Mouse (Mus musculus): ENCODE data around the gene Tent4b. TPM values are rescaled to one million over a fixed set of nuclear protein-coding genes. Genes with fewer than 3 reads are reported as not detected.

Tent4b gene
- polyA plus RNA-seq, 1 experiment: 30.9 TPM

DNA sequence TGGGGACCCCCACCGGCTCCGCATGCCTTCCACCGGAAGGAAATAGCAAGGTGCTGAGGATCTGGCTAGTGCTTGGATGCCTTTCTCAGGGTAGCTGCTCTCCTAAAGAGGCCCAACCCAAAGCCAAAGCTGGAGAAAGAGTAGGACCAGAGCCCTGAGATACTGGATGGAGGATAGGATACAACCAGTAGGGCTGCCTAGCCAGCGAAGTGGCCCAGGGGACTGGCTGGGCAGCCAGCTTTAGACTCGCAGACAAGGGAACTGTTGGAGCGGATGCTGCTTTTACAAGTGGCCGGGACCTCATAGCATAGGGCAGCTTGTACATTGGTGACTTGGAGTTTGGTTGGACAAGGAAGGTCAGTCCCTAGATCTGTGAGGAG, 74.0 kb downstream of the Tent4b start:
- no peak for DNase-seq (ENCODE audit: extremely low spot score in 1 of 2, low spot score in 1 of 2)

DNA sequence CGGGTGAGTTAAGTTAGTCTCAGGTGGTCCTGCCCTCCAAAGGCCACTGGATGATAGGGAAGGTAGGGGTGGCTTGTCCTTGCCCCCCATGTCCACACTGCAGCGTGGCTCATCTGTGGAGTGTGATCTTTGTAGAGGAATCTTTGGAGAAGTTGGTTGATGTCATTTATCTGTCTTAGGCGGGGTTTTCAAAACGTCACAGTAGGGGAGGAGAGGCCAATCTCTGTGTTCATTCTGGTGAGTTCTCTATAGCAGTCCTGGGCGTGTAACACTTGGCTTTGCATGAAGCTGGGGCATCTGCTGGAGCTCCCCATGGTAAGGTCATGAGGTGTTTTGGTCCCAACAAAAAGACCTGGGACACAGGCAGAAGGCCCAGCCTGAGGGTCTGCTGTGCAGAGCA, 75.1 kb downstream of the Tent4b start:
- no peak for DNase-seq (ENCODE audit: extremely low spot score in 1 of 2, low spot score in 1 of 2)

DNA sequence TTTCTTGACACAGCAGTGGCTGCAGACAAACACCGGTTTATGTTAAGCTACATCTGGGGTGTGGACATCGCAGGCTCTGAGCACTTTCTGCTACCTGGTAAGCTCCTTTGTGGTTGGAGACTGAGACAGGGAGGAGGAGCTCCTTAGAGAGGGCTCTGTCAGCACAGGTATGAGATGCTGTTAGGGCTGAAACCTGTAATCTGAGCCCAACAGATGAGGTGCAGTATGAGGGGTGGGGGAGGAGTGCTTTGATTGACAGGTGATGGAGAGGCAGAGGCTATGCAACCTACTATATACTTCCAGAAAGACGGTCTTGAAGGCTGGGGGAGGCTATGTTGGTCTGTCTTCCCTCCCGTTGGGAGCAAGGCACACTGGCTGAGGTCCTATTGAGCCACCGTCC, 80.2 kb downstream of the Tent4b start:
- no peak for DNase-seq (ENCODE audit: extremely low spot score in 1 of 2, low spot score in 1 of 2)

DNA sequence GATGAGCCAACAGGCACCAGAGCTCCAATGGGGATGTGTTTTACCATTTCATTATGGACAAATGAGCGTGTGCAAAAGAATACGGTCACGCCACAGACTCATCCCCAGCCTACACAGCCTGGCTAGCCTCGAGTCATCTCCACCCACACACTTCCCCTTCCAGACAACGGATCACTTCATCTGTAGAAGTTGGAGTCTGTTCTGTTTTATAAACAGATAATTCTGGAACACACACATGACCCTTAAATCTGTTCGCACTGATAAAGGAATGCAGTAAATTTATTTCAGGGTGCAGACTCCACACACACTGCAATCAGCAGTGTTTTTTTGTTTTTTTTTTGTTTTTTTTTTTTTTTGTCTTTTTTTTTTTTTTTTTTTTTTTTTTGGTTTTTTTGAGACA, 80.7 kb downstream of the Tent4b start:
- no peak for DNase-seq (ENCODE audit: extremely low spot score in 1 of 2, low spot score in 1 of 2)

DNA sequence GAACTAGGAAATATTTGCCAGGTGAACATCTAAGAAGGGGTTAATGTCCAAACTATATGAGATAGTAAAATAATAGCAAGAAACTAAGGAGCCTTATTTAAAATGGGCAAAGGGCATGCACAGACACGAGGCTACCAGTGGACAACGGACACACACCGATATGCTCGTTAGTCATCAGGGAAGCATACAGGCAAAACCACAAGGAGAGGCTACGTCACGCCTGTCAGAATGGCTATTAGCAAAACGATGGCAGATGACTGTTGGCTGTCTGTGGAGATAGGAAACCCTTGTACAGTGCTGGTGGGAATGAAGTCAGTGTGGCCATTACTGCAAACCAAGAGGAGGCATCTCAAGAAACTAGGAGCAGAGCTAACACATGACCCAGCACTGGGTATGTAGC, 81.9 kb downstream of the Tent4b start:
- no peak for DNase-seq (ENCODE audit: extremely low spot score in 1 of 2, low spot score in 1 of 2)

DNA sequence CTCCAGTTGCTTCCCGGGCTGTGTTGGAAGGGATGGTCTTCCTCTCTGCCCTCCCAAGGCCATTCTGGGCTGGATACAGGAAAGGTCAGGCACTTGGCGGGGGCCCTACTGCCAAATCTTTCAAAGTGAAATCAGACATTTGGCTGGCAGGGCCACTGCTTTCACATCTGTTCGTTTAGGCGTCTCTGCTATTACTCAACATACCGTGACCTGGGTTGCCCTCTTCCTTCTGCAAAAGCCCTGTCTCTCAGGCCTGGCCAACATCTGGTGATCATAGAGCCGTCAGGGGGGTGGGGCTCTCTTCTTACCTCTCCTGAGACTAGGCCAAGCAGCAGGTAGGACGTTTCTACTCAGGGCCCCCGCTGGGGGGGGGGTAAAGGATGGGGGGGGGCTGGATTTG, 83.7 kb downstream of the Tent4b start:
- DNase-seq (ENCODE audit: extremely low spot score in 1 of 2, low spot score in 1 of 2): no peak

DNA sequence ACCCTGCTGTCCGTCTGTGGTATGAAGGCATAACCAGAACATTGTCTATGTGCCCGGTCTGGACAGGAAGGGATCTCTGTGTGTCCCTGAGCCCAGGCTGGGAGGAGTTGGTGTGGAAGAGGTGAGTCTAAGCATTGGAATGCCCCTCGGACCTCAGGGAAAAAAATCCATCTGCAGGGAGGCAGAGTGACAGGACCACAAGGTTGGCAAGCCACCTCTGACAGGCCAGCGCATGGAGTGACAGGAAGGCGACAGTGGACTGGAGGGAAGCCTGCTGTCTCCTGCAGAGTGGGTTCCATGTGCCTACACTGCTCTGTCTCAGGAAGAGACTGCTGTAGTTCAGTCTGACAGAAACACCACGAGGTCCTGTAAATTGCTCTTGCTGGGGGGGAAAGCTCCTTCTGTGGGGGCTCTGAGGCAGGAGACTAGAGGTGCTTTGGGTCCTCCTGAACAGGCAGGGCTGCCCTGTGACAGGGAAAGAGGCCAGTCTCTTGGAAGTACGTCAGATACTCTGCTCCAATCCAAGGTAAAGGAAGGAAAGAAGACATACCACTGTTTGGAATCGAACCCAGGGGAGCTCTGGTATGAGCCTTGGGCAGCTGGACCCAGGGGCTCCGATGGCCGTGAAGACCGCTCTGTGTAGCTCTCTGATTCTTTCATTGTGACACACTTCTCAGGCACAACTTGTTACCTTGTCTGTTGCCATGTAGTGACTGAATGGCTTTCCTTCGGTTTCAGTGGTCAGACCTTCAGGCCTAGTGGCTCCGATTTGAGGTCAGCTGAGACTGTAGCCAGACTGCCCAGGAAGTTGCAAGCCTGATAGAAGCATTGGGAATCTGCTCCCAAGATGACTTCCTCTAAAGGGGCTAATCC, 84.5 kb downstream of the Tent4b start:
- no peak for DNase-seq (ENCODE audit: extremely low spot score in 1 of 2, low spot score in 1 of 2)

DNA sequence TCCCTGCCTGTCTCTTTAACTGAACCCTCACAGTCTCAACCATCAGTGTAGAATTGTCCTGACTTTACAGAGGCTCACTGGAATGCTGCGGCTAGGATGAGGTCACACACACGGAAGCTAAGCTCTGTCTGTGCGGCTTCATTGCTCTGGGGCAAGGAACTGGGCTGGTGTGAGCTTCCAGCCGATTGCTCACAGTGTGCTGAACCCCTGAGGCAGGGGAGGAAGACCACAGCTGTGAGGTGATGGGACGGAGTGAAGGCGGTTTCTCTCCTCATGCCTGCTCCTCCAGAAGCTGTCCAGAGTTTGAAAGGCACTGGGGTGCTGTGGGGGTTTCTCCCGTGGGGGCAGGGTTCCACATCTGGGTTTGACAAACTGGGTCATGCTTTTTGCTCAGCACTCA, 85.7 kb downstream of the Tent4b start:
- no peak for DNase-seq (ENCODE audit: extremely low spot score in 1 of 2, low spot score in 1 of 2)

DNA sequence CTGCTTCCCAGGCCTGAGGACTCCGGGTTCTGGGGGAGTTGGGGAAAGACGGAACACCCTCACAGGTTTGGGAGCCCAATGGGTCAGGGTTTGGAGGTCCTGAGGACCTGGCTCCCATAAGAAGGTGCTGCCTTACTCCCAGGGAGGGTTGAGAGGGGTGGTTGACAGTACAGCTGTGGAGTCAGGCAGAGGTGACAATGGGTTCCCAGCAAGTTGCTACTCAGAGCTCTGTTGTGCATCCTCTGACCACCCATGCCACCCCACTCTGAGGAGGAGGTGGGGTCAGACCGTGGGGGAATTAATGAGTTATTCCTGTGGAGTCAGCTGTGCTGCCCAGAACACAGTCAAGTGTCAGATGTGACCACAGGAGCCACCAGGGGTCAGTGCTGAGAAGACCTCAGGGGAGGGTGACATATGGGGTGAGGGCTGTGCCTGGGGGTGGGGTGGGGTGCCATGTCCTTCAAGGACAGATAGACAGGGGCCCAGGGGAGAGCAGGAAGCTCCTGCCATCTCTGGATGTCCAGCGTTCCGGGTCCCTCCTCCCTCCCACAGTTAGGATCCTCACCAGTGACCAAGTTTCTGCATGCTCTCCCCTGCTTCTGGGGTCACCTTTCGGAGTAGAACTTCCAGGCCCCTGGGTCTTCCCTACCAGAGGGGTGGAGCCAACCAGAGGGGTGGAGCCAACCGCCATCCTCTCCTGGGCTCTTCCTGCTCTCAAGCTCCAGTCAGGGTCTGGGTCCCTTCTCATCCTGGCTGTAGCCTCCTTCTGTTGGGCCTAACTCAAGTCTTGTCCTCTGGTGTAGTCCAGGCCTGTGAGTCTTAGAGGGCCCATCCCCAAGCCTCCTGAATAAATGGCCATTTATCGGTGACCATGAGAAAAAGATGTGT, 86.7 kb downstream of the Tent4b start:
- no peak for DNase-seq (ENCODE audit: extremely low spot score in 1 of 2, low spot score in 1 of 2)

DNA sequence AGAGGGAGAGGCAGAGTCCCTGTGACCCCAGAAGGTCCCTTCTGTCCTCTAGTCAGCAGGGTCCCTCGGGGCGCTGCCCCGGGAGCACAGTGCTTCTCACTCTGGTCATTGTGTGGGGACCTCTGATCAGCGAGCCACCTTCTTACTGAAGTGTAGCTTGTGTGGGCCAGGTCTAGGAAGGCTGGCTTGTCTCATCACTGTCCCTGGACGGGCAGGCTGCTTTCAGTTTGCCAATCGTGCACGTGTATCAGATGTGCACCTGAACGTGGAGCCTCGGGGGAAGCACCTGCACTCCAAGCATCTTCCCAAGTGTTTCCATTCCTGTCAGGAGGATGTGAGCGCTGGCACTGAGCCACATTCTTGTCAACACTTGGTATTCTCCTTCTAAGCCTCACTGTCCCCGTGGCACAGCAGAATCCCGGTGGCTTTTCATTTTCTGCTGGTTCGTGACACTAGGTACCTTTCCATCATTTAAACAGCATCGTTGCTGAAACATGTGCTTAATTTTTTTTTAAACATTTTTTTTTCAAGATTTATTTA, 87.5 kb downstream of the Tent4b start:
- DNase-seq (ENCODE audit: extremely low spot score in 1 of 2, low spot score in 1 of 2): no peak

DNA sequence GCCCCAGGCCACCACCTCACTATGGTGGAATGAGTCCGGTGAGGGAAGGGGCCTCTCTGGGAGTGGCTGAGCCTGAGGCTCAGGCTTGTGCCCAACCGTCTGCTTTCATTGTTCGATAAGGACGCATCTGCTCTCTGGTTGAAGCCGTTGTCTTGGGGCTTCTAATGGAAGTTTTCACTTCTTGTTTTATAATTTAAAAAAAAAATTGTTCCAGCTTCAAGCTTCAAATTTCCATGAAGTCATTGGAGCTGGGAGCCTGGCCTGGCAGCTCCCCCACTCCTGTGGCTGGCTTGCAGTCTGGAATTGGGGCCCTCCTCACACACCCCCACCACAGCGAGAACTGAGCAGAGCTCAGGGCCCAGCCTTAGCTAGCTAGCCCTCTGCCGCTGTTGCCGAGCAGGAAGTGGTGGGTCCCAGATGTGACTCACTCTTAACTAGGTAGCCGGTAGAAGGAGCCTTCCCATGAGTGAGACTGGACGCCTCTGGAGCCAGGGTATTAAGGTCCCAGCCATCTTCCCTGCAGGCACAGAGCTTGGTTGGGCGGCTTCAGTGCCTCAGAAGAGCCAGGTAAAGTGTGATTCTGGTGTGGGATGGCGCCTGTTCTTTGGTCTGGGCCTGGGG, 89.7 kb downstream of the Tent4b start:
- DNase-seq (ENCODE audit: extremely low spot score in 1 of 2, low spot score in 1 of 2): no peak

DNA sequence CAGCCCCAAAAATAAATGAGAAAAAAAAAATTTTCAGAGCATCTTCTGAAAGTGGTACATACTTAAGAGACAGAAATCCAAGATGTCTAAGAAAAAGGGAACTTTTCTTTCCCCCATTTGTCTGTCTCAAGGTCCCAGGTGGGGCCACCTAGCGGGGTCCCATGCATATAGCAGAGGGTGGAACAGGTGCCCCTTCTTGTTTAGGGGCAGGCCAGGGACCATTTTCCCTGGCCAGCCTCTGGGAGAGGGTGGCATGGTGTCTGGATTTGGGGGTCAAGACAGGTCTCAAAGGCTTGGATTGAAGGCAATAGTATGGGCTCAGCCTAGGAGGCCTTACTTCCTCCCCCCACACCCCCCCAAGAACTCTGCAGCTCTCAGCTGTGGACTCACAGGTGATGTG, 90.9 kb downstream of the Tent4b start:
- no peak for DNase-seq (ENCODE audit: extremely low spot score in 1 of 2, low spot score in 1 of 2)

DNA sequence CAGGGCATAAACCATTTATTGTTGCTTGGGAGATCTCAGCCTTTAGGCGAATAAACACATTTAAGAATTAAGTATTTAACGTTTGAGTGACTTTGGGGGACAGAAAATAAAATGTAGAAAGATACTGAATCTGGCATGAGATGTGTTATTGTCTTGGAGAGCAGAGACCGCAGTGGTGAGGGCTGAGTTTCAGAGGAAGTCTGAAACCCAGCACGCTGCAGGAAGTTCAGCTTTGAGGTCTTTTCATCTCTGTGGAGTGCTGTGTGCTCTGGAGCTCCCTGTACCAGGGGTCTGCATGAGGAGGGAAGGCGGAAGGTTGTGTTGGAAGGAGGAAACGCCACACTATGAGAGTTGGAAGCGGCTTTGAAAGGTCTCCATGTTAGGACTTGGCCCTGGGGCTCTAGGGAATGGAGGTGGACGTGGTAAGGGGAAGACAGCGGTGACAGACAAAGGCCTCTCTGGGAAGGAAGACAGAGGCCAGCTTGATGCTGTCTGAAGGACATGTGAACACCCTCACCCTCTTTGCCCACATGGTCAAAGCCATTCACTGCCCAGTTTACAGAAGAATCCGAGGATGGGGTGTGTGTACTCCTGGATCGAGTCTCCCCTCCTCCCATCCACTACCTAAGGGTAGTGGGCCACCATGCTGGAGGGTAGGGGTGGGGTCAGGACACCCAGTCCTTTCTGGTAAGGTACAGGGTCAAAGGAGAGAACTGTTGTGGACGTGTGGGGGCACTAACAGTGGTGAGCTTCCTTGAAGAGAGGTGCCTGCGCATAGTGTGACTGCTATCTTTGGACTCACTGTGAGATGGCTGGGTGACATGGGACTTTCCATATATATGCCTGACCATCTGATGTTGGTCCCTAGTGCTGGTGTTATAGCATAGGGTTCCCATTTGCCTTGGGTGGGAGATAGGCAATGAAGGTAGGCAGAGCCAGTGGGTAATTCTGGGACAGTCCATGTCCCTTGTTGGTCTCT, 91.6 kb downstream of the Tent4b start:
- DNase-seq (ENCODE audit: extremely low spot score in 1 of 2, low spot score in 1 of 2): no peak

DNA sequence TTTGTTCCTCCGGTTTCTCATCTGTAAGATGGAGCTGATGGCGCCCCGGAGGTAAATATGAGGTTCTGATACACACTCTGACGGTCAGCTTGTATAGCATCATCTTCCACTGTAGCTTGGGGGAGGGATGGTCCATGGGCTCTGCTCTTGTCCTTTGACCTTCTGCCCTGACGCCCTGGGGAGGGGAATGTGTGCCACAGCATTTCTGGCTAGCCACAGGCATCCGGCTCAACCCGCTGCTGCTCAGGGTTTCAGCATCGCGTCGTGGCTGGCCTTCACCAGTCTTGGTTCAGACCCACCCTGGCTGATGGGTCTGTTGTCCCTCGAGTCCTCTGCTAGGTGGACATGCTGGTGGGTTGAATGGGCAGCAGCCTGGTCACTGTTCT, 92.3 kb downstream of the Tent4b start:
- no peak for DNase-seq (ENCODE audit: extremely low spot score in 1 of 2, low spot score in 1 of 2)

DNA sequence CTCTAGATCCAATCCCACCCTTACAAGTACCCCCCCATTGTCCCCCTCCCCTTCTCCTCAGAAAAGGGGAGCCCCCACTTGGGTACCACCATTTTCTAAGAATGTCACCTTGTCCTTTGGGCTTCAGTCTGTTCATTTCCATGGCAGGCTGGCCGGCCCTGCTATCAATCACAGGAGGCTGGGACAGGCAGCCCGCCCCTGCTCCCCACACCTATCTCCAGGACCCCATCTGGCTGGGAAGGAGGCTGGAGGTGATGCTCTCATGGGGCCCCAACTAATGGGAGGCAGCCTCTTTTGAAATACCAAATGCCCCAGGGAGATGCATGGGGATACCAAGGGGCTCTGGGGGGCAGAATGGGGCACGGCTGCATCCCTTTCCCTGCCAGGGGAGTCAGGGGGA, 93.9 kb downstream of the Tent4b start:
- no peak for DNase-seq (ENCODE audit: extremely low spot score in 1 of 2, low spot score in 1 of 2)

DNA sequence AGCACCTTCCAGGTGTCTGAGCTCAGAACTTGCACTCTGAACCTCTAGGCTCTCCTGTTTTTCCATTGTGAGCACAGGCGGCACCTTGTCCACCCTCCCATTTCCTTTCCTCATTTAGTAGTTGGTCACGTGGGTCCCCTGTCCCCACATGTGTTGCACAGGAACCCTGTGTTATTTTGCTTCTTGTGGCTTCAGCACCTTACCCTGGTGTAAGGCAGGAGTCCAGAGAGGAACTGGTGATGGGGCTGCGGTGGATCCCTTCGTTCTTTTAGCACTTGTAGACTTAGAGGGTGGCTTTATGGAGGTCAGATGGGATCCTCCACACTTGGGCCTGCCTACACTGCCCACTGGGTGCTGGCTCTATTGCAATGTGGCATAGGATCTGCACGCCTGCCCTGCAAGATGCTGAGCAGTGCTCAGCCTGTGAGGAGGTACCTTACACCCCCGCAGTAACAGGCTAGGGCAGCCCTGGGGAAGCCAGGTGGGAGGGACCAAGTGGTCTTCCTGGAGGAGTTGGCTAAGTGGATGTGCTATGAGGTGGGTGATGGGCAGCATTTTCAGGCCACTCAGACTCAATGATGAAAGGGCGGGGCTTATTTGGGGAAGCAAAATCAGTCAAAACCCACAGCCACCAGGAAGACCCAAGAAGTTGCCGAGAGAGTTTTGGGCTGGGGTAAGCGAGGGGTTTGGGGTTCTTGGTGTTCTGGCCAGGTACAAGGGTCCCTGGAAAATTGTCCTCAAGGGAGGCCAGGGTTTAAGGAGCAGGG, 94.8 kb downstream of the Tent4b start:
- DNase-seq (ENCODE audit: extremely low spot score in 1 of 2, low spot score in 1 of 2): no peak

DNA sequence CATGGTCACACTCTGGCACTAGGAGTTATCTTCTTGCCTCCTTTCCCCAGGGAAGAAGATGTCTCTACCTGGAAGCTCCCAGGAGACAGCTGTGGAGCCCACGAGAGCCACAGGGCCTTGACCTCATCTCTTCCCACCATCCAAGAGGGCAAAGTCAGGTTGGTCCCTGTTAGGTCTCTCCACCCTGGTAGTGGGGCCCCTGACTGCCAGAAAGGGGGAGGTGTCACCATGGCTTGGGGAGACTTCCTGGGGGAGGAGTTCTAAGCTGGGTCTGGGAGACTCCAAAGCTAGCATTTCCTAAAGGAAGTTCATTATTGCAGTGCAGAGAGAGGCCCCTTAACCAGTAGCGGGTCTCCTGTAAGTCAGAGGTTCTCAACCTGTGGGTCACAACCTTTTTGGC, 96.0 kb downstream of the Tent4b start:
- no peak for DNase-seq (ENCODE audit: extremely low spot score in 1 of 2, low spot score in 1 of 2)

DNA sequence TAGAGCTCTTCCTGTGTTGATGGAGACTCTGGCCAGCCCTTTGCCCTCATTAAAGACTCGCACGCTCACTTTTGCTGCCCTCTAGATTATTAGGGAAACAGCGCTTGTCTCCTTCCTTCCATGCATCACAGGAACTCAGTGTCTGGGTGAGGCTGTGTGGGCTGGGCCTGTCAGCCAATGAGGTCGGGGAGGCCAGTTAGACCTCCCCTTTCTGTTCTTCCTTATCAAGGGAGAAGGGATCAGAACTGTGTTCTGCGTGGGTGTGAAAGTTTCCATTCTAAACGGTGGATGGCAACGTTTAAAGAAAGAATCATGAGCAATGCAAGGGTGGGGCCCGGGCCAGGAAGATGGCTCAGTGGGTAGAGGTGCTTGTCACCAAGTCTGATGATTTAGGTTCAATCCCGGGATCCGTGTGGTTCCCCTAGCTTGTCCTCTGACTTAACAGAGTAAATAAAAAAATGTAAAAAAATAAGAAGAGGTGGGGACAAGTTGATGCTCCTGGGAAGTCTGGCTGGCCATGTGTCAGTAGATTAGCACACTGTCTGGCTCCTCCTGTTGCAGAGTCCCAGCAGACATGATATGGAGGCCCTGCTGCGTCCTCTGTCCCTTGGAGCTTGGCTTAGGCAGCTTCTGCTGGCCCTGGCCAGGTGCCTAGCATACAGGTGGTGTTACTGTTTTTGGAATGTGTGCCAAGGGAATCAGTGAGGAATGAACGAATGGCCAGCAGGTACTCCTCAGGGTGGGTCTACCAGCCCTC, 99.1 kb downstream of the Tent4b start:
- no peak for DNase-seq (ENCODE audit: extremely low spot score in 1 of 2, low spot score in 1 of 2)

DNA sequence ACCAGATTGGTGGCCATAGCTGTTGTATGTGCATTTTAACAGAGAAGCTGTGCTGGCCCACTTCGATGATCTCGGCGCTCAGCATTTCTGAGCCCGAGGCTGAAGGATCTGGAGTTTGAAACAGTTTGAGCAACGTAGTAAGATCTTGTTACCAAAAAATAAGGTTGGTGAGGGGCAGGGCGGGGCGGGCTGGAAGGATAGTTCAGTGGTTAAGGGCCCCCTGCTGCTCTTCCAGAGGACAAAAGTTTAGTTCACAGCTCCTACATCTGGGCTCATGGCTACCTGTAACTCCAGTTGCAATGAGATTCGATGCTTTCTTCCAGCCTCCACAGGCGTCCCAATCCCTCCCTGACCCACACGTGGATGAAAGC, 99.7 kb downstream of the Tent4b start:
- DNase-seq (ENCODE audit: extremely low spot score in 1 of 2, low spot score in 1 of 2): no peak

Data from frontal cortex, adult 2 months (tissue).